Mouse (Mus musculus) kidney, postnatal 4 days (tissue): Measurements from ENCODE around the gene Acot7.

Experiments
- DNase-seq, 2 experiments: peaks; one replicate each; pipeline ENCODE4 v3.0.0; 2021; ENCODE audit warnings: mixed read lengths in 2 of 2

The Acot7 gene

DNA sequence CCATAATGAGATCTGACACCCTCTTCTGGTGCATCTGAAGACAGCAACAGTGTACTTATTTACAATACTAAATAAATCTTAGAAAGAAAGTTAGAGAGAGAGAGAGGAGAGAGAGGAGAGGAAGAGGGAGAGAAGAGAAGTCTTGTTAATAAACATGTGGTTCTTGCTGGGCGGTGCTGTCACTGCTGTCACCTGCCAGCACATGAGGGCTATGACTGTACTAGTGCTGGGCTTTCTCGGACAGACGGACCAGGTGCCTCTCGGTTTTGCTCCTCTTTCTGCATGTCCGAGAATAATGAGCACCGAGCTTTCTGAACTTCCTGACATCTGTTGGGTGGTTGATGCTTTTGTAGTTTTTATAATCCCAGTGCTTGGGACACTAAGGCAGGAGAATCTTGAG is 72.7 kb downstream of the Acot7 start:
- no peak for DNase-seq

DNA sequence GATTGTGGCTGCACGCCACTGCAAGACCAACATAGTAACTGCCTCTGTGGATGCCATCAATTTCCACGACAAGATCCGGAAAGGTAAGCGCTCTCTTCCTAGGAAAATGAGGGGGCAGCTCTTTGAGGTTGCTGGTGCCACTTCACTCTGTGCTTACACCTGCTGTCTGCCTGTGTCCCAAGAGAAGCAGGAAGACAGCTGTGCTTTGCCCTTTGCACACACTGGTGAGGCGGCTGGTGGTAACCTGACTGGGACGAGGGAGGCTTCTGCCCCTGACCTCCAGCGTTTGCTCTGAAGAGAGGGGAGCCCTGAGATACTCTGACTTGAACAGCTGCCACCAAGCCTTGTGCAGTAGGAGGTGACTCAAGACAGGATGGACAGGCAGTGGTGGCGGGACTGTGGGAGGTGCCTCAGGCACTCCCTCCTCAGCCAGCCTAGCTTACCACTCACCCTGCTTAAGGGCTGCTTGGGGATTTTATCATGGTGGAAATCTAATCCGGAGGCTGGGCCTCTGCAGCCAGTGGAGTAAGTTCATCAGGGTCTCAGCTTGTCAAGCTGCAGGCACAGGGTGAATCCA is 75.3 kb downstream of the Acot7 start:
- DNase-seq, result peak; percentile 37 to 51

DNA sequence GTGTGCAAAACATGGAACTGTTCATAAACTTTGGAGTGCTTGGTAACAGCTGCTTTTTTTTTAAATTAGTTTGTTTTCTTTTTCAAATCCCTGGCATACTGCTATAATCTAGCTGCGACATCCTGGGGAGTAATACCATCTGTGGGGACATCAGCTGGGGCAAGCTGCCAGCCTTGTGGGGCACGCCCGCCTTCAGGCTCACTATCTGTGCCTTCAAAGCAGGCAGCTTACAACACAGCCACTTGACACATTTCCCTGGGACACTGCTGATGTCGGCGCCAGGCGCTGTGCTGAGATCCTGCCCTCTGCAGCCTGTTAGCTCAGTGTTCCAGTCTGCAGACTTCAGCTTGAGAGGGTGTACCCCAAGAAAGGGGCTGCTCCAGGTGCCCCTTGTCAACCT is 79.1 kb downstream of the Acot7 start:
- DNase-seq, result peak; percentile 54 to 57

DNA sequence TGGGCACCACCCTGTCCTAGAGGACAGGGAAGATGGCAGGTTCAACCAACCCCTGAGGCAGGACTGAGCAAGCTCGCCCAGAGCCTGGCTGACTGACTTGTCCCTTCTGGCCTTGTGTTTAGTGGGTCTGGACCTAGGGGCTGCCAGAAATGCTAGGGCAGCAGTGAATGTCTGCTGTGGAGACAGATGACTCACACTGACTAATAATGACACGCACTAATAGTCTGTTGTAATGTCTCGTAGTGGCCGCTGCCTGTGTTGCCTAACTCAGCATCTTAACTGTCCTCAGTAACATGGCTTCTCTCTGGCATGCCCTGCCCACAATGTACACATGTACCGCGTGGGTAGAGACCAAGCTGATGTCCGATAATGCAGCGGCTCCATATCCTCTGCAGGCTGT is 82.5 kb downstream of the Acot7 start:
- no peak for DNase-seq

DNA sequence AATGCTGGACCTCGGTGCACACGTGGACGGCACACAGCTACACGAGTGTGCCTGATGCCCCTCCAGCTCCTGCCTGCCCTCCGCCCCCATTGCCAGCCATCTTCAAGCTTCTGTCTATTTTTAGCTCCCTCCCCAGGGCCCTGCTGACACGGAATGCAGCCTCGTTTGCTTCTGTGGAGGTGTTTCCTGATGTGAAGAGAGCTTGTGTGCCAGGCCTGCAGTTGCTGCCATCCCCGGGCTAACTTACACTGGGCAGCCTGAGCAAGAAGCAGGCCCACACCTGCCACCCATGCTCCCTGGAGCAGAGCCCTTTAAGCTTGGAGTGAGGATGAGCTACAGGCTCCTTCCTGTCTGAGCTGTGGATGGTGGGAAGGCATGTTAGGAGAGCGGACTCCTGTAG is 84.3 kb downstream of the Acot7 start:
- DNase-seq, result no peak

DNA sequence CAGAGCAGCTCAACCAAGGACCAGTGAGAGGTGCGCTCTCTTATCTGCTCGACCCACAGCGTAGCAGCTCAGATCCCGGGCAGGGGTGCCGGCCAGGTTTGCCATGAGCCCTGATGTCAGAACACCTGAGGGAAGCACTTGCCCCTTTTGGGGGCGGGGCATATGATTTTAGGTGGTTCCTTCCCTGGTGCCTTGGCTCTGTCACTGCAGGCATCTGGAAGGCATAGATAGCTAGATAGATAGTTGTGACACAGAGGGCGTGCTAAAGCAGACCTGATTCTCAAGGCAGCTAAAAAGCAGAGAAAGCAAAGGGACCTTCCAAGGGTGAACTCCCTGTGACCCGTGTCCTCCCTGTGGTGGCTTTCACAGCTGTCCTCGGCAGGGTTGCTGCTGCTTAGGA is 85.2 kb downstream of the Acot7 start:
- DNase-seq, result no peak

DNA sequence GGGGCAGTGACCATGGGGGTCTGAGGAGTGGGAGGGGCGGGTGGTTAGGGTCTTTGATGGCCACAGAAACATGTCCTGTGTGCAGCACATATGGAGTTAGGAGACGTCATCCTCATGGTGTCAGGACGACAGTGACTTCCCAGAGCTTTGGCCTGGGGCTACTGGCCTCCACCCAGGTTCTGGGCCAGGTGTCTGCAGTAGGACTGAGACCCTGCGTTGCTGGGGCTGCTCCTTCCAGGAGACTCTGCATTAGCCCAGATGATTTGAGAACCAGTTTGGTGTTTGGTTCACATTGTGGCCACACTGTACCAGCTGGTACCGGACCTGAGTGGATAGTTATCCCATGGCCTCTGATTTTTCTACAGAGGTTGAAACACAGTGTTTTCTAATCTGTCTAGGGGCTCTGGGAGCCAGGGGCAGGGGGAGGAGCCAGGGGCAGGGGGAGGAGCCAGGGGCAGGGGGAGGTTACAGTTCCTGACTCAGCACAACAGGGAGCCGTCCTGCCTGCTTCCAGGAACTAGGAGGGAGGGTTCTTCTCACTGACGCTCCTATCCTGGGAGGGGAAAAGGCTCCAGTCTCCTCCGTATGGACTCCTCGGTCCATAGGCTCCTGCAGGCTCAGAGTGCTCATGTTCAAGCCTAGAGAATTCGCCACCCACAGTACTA is 85.7 kb downstream of the Acot7 start:
- peak; percentile 67 to 75 for DNase-seq

DNA sequence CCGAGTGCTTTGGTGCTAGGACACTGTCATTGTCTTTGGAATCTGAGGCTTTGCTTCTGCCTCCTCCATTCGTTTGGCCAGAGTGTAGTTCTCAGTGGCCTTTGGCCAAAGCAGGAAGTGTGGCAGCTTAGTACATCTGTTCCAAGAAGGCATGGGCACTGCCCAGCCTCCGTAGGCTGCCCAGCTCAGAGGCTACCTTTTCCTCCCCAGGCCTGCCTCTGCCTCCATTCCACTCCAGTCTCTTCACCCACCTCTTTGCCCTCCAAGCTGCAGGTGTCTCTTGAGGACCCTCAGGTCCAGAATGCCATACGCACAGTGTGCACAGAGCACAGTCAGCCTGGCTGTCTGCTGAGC is 86.2 kb downstream of the Acot7 start:
- no peak for DNase-seq

DNA sequence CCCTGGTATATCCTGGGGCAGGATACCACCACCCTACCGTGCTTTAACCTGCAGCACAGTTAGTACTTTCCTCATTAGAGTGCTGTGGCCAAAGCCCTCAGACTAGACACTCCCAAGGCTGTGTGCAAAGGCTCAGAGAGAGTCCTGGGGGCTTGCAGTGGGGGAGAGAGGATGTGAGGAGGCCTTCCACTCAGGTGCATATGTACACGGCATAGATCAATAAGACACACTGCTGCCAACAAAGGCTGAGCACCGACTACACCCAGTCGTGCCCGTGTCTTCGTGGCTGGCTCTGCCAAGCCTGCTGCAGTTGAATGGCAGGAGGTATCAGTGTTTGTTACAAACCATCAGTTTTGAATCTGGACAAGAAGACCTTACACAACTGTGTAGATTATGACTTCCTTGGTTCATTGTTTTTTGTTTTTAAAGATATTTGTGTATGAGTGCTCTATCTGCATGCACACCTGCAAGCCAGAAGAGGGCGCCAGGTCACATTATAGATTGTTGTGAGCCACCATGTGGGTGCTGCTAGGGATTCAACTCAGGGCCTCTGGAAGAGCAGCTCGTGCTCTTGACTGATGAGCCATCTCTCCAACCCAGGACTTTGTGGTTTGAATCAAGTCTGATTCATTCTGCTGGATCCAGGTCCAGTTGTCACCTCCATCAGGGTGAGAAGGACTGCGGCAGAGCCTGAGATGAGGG is 87.1 kb downstream of the Acot7 start:
- no peak for DNase-seq

DNA sequence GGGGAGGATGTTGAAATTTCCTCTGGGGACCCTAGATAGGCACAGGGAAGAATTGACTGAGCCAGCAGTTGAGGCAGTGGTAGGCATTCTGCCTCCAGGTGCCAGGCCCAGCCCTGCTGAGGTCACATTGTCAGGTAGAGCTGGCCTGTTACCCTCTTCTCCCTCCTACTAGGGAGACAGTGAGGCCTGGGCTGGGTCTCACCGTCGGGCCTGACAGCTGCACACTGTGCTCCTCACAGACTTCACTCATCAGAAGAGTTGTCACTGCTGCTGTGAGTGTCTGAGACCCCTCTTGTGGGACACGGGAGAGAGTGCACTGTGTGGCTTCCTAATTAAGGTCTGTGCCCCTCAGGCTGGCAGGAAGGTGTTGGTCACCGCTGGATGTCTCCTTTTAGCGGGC is 87.9 kb downstream of the Acot7 start:
- no peak for DNase-seq

DNA sequence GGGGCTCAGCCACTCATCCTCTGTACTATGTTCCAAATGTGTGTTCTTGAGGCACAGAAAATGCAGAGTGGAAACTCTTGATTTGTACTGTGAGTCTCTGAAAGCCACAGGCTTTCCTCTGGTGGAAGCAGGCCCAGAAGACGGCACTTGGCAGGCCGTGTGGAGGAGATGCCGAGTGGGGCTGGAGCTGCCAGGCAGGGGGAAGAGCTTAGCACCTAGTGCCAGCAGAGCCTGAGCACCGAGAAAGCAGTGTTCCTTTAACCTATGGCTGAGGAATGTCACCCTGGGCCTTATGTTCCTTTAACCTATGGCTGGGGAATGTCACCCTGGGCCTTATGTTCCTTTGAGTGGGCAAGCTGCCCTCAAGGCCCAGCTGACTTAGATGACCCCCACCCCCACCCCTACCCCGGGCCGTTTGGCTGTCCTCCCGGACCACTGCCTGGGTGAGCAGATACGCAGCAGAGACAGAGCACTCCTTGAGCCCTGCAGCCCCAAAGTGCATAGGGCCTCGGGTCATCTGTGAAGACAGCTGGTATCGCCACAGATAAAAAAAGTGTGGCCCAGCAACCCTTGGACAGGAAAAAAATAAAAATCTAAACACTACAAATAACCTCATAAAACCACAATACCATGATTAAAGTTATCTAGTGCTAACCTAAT is 88.4 kb downstream of the Acot7 start:
- no peak for DNase-seq

DNA sequence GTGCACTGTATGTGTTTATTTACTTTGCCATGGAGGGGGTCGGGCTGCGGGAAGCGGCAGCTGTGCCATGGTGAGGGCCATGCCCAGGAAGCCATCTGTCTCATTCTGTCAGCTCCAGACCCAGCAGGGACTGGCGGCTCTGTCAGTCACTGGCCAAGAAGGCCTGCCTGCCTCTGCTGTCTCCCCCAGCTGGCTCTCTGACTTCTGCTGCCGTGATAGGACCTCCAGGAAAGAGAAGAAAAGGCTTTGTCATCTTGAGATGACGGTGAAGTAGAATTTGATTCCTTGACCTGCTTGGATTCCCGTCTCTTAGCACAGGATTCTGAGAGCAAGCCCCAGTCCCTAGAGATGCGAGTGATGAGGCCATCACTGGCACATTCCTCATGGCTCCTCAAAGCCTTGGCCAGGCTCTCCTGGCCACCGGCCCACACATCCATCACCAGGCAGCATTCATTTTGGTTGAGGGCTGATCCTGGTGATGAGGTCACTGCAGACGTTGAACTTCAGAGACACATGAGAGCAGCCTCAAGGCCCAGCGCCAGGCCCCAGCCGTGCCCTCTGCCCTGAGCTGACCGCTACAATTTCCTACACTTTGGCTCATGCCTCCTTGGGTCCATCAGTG is 89.9 kb downstream of the Acot7 start:
- DNase-seq, result no peak

DNA sequence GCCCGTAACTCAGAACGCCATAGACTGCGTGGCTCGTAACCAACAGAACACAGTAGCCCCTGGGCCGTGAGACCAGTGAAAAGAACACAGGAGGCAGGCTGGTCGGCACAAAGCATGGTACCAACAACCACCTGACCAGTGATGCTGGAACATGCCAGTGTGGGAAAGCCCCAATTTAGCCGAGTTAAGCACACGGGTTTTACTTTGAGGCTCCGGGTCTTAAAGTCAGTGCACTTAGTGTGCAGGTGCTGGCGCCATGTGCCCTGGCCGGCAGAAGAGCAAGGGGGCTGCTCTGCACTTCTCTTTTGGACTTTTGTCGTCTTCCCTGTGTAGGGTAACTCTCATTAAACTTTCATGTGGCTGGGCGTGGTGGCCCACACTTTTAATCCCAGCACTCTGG is 92.0 kb downstream of the Acot7 start:
- no peak for DNase-seq

DNA sequence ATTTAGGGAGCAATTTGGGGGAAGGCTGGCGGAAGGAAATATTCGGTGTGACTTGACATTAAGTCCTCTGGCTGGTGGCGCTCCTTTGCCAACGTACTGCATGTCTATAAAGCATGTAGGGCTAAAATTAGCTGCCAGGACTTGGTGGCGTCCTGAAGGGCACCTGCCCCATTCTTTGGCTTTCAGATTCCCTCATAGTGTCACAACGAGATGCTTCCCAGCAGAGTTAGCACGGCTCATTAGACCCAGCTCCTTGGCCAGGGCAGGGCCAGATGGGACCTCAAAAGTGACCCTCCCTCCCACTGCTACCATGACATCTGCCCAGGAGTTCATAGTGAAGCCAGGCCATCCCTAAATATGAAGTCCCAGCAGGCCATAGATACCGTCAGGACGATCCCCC is 92.7 kb downstream of the Acot7 start:
- no peak for DNase-seq

DNA sequence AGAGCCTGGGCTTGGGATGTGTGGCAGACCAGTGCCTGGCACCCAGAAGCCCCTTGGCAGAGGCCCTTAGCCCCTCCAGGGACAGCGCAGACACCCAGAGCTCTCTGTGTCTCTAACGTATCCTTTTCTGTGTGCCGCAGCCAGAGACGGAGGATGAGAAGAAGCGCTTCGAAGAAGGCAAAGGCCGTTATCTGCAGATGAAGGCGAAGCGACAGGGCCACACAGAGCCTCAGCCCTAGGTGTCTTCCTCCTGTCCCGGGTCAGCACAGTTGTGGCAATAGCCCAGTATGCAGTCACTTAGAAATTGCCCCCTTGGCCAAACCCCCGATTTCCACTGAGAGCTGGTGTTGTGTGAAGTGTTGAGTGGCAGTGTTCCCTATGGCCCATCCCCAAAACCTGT is 93.4 kb downstream of the Acot7 start:
- DNase-seq, result no peak

DNA sequence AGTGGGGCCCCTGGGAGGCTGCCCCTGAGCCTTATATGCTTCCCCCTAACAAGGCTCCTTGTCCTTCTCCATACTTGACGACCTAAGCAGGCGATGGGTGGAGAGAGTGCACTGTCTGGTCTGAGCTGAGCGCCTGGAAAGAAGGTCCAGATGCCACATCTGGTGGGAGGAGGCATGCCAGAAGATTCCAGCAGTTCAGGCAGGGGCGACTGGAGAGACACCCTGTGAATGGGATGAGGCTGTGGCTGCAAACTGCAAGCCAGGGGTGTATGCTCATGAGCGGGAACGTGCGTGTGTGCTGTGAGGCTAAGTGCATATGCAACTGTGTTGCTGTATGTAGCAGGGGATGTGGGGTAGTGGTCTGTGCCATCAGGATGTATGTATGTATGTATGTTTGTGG is 94.1 kb downstream of the Acot7 start:
- DNase-seq, result no peak

DNA sequence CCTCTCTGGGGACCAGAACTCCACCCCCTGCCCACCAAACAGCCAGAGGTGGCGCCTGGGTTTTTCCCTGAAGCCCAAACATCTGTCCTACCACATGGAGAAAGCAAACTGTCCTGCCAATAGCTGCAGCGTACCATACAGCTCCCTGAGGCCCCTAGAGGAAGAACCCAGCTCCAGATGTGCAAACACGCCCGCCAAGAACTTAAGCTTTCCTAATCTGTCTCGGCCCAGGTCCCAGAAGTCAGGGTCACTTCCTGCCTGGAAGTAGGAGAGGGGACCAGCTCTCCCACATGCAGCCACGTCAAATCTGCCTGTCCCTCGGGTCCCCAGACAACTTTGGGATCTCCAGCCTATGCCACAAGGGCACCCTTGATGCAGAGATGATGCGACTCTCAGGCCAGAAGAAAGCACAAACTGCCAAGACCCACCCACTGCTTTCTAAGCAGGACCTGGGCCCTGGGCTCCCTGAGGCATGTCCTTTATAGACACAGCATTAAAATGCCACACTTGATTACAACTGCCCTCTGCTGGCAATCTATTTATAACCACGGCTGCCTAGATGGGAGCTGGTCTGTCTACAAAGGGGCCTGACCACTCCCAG is 94.6 kb downstream of the Acot7 start:
- peak; percentile 71 to 79 for DNase-seq

DNA sequence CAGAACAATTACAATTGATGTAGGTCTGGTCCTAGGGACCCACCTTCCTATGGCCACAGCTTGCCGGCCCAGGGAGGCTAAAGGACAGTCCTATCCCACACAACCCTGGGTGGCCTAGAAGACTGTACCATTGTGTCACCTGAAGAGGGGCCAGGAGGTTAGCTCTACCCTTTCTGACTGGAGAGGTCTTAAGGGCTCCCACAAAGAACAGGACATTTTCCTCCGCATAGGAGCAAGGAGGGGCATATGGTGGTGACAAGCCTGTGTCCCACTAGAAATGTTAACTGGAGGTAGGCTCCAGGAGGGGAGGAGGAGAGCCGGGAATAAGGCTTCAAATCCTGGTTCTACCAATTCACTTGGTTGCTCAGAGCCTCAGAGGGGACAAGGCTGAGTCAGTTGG is 95.3 kb downstream of the Acot7 start:
- no peak for DNase-seq

DNA sequence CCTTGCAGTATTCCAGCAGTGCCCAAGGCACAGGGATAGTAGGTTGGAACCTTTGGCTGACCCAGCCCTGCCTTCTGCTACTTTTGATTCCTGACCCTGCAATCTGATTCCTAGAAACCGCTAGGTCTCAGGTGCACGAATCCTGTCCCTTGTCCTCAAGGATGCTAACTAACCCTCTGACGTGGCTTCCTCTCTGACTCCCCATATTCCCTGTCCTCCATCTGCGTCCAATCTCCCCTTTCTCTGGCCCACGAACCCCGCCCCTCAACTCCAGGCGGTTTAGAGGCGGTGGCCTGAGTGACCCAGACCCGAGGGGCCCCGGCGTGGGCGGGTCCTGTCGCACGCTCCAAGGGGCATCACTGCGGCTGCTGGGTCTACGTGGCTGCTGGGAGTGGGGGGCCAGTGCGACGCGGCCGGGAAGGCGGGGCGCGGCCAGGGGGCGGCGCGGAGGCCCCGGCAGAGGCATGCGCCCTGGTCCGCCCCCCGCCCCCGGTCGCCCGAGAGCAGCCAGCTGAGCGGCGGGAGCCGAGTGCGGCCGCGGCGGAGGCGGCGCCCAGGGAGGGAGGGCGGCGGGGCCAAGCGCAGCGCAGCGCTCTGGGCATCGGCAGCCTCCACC is 95.8 kb downstream of the Acot7 start, which contains the start of gene Gpr153:
Gene Gpr153 (plus strand): TSS at position 612 of the 616 bp plus-strand sequence.
- peak; percentile 71 to 83 for DNase-seq

DNA sequence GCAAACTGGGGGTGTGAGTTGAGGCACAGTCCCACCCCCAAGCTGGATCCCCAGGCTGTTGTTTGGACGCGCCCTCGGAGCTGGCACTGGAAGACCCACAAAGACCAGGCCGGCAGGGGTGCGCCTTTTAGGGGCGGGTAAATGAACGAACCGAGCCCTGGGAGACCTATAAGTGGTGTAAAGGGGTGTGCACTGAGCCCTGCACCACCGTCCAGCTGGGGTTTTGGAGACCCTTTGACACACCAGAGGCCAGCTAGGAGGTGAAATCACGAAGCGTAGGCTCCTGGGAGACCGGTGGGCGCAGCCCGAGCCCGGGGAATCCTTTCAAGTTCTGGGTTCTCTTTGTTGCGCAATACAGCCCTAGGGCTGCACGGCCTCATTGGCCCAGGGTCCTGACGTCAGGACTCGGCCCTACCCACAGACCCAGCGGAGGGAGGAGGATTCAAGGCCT is 96.8 kb downstream of the Acot7 start:
- peak; percentile 49 to 68 for DNase-seq

DNA sequence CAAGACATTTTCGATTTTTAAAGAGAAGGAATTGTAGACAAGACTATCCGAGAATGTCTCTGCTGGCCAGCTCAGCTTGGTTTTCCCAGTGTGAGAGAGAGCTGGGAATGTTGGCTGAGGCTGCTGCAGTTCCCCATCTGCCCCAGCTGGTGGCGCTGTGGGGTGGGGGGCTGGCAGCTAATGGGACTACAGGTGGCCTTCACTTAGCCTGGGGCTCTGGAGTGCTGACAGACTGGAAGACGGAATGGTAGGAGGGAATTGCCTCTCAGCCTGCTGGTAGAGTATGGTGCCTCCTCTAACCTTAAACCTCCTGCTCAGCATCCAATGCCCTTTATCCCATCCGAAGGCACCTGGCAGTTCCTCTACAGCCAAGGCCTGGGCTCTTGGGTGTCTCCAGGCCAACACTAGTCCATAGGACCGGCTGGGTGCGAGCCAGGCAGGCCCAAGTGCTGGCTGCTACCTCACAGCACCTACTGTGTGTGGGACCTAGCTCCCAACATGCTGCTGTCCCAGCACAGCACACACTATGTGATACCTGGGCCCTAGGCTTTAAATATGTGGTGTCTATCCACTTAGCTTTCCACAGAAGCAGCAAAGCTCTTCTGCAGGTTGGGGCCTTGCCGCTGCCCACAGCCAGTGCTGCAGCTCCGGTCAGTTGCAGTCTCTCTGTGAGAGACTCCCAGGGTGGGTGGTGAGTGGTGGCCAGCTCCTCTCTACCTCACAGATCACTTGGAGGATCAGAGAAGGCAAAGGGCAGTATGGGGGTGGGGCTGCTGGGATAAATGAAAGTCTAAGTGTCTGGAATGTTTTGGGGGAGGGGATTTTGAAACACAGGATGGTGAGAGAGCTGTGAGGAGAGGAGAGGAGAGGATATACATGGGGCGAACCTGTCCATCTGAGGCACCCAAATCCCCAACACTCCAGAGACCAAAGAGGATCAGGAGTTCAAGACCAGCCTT is 98.7 kb downstream of the Acot7 start:
- peak; percentile 59 to 64 for DNase-seq
